Mouse (Mus musculus) stomach, postnatal 0 days (tissue): ENCODE data around the gene Dapk2.

Source experiments
- CTCF ChIP-seq: IDR thresholded peaks from 2 replicates; pipeline ENCODE4 v1.5.1; 2016; ENCODE audit warnings: antibody characterized with exemption, low read depth, mild to moderate bottlenecking, moderate library complexity
- EP300 ChIP-seq: optimal IDR thresholded peaks from 2 replicates; pipeline ENCODE3; 2016; ENCODE audit warnings: antibody characterized with exemption

DNA sequence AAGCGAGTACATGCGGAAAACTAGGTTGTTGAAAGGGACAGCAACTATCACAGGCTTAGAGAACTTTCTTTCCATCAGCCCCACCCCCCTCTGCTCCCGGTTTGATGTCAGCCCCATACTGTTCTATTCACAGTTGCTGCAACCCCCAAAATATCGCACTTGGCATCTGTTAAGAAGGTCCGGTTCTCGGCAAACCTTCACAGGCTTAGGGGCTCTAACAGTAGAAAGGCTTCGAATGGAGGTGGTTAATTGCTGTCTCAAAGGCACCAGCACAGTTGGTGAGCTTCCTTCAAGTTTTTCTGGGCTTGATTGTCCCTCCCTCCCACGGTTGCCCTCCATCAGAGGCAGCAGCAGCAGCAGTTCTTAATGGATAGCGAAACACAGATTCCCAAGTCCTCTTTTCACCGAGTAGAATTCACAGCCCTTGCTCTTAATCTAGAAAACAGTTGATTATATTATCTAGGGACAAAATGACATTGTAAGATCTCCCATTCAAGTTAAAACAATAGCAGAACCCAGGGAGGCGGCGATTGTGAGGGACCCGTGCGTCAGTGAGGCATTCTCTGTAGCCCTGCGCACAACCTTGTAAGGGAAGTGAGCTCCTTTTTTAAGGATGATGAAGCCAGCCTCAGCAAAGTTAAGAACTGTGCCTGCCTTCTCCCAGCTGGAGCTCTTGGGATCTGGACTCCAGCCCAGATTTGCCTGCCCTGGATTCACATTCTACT, 117.4 kb downstream of the Dapk2 start:
- TF ChIP-seq CTCF (no peak), EP300 (no peak)
